Mouse (Mus musculus) ES-Bruce4 (cell line): ENCODE measurements around the gene Mn1. TPM values are rescaled to one million over a fixed set of nuclear protein-coding genes. Genes with fewer than 3 reads are reported as not detected.

Source experiments
- H3K27ac ChIP-seq: 2 replicates; pipeline ENCODE4 v1.5.1; 2012; ENCODE audit warnings: low read length, inconsistent platforms; ENCODE audit not compliant: insufficient read depth
- H3K27me3 ChIP-seq: 2 replicates; pipeline ENCODE4 v1.6.1; 2012; ENCODE audit warnings: mild to moderate bottlenecking, low read length, inconsistent platforms; ENCODE audit not compliant: control insufficient read depth, poor library complexity, insufficient read depth, severe bottlenecking
- H3K36me3 ChIP-seq: 2 replicates; pipeline ENCODE4 v1.6.1; 2012; ENCODE audit warnings: inconsistent platforms, mild to moderate bottlenecking, low read length, moderate library complexity; ENCODE audit not compliant: control insufficient read depth, poor library complexity, insufficient read depth, severe bottlenecking
- H3K4me1 ChIP-seq: one replicate; pipeline ENCODE4 v1.8.1; 2011; ENCODE audit warnings: low read length; ENCODE audit not compliant: control insufficient read depth, insufficient read depth
- H3K4me3 ChIP-seq: 2 replicates; pipeline ENCODE4 v1.5.1; 2011; ENCODE audit warnings: low read depth, mild to moderate bottlenecking, low read length
- H3K9ac ChIP-seq: 2 replicates; pipeline ENCODE4 v1.6.1; 2012; ENCODE audit warnings: low read depth, mild to moderate bottlenecking, inconsistent platforms; ENCODE audit not compliant: poor library complexity, severe bottlenecking
- H3K9me3 ChIP-seq: replicated peaks from 2 replicates; pipeline ENCODE4 v1.6.1; 2012; ENCODE audit warnings: mild to moderate bottlenecking, low read length, inconsistent platforms; ENCODE audit not compliant: control insufficient read depth, poor library complexity, insufficient read depth, severe bottlenecking
- CTCF ChIP-seq: IDR thresholded peaks from one replicate; pipeline ENCODE4 v1.8.1; 2011; ENCODE audit warnings: low read depth, low read length
- EP300 ChIP-seq: IDR thresholded peaks from 2 replicates; pipeline ENCODE4 v1.6.1; 2011; ENCODE audit warnings: low read depth, low read length; ENCODE audit not compliant: insufficient read depth
- POLR2A ChIP-seq: IDR thresholded peaks from one replicate; pipeline ENCODE4 v1.8.1; 2011; ENCODE audit warnings: low read length; ENCODE audit not compliant: insufficient read depth
- polyA plus RNA-seq: library from polyadenylated mRNA; stranded (reverse); fragments of >200 nt; gene quantifications from 2 replicates; pipeline ENCODE4 v1.2.4, GENCODE M21; 2011; ENCODE audit warnings: low read depth; ENCODE audit not compliant: missing spikeins, insufficient read depth, insufficient read length

The Mn1 gene
- polyA plus RNA-seq, 1 experiment = 1.9 TPM

GRCm38 (mm10) chr5:111402651-111402996 is 14.5 kb upstream of the Mn1 start:
- H3K9ac ChIP-seq = no peak overlapping the region

GRCm38 (mm10) chr5:111404721-111405120 is 12.4 kb upstream of the Mn1 start:
- TF ChIP-seq CTCF = no peak
- TF ChIP-seq EP300 = no peak
- no peak for TF ChIP-seq POLR2A
- no peak overlapping the region for H3K9ac ChIP-seq
- no peak overlapping the region for H3K27ac ChIP-seq
- no peaks in the 10 kb centered on the region for H3K9me3 ChIP-seq
- no peak overlapping the region for H3K4me3 ChIP-seq
- no peaks in the 10 kb centered on the region for H3K4me1 ChIP-seq
- H3K27me3 ChIP-seq = no peaks in the 10 kb centered on the region
- no peaks in the 10 kb centered on the region for H3K36me3 ChIP-seq

More at GRCm38 (mm10) chr5:111402651-111402996, 14.5 kb upstream of the Mn1 start:
- Histone ChIP-seq H3K4me3 (no peak overlapping the region), H3K27ac (no peak overlapping the region), H3K36me3 (no peaks in the 10 kb centered on the region), H3K4me1 (no peaks in the 10 kb centered on the region), H3K27me3 (no peaks in the 10 kb centered on the region), H3K9me3 (no peaks in the 10 kb centered on the region)
- TF ChIP-seq CTCF (no peak), EP300 (no peak), POLR2A (no peak)

GRCm38 (mm10) chr5:111408470-111409105 is 8.6 kb upstream of the Mn1 start:
- Histone ChIP-seq H3K4me1 (no peaks in the 10 kb centered on the region), H3K27ac (no peak overlapping the region), H3K27me3 (no peaks in the 10 kb centered on the region), H3K36me3 (no peaks in the 10 kb centered on the region), H3K9ac (no peak overlapping the region), H3K4me3 (no peak overlapping the region), H3K9me3 (no peaks in the 10 kb centered on the region)
- TF ChIP-seq CTCF = no peak
- TF ChIP-seq EP300 = no peak
- no peak for TF ChIP-seq POLR2A

GRCm38 (mm10) chr5:111409412-111410044 is 7.6 kb upstream of the Mn1 start:
- Histone ChIP-seq H3K4me1 (no peaks in the 10 kb centered on the region), H3K4me3 (no peak overlapping the region), H3K36me3 (no peaks in the 10 kb centered on the region), H3K27ac (no peak overlapping the region), H3K9me3 (no peaks in the 10 kb centered on the region), H3K27me3 (no peaks in the 10 kb centered on the region), H3K9ac (no peak overlapping the region)
- TF ChIP-seq EP300 (no peak), CTCF (peak; percentile 59)

- no peaks in the 10 kb centered on the region for H3K36me3 ChIP-seq
- no peak overlapping the region for H3K9ac ChIP-seq
- no peak overlapping the region for H3K27ac ChIP-seq
- H3K4me1 ChIP-seq = no peaks in the 10 kb centered on the region
- no peak overlapping the region for H3K4me3 ChIP-seq
- H3K27me3 ChIP-seq = no peaks in the 10 kb centered on the region
- H3K9me3 ChIP-seq = no peaks in the 10 kb centered on the region
- no peak for TF ChIP-seq POLR2A
- TF ChIP-seq EP300 = no peak
These were observed 6.5 kb upstream of the Mn1 start for GRCm38 (mm10) chr5:111410665-111411064.

- Histone ChIP-seq H3K9ac (no peak overlapping the region), H3K4me3 (no peak overlapping the region)
These were observed 3.0 kb upstream of the Mn1 start for GRCm38 (mm10) chr5:111414192-111414591.

More at GRCm38 (mm10) chr5:111414192-111414591, 3.0 kb upstream of the Mn1 start:
- Histone ChIP-seq H3K27ac (no peak overlapping the region), H3K9me3 (no peaks in the 10 kb centered on the region), H3K4me1 (no peaks in the 10 kb centered on the region), H3K36me3 (no peaks in the 10 kb centered on the region), H3K27me3 (peaks cover 20% of the 10 kb centered on the region)
- TF ChIP-seq POLR2A = no peak
- TF ChIP-seq CTCF = peak; percentile 74
- TF ChIP-seq EP300 = no peak
